Mouse (Mus musculus) brown adipose tissue, adult 24 weeks (tissue): ENCODE results near the gene Atg7. TPM values are rescaled to one million over a fixed set of nuclear protein-coding genes. Genes with fewer than 3 reads are reported as not detected.

Experiments
- H3K27ac ChIP-seq: fragments of 200-500 bp; replicated peaks from 2 replicates; pipeline ENCODE4 v1.5.1; 2012; ENCODE audit warnings: low read depth, mild to moderate bottlenecking, low read length
- H3K4me1 ChIP-seq: fragments of 200-500 bp; 2 replicates; pipeline ENCODE4 v1.6.1; 2012; ENCODE audit warnings: low read length, mixed read lengths; ENCODE audit not compliant: control insufficient read depth, insufficient read depth, insufficient read length
- H3K4me3 ChIP-seq: fragments of 200-500 bp; 2 replicates; pipeline ENCODE4 v1.5.1; 2012; ENCODE audit warnings: low read depth, mild to moderate bottlenecking, low read length, moderate library complexity; ENCODE audit not compliant: insufficient read depth
- polyA plus RNA-seq: library from polyadenylated mRNA; stranded (reverse); fragments of >200 nt; gene quantifications from 2 replicates; pipeline ENCODE4 v1.2.4, GENCODE M21; 2012; ENCODE audit not compliant: missing spikeins, insufficient read depth, insufficient read length

The Atg7 gene
- polyA plus RNA-seq, 1 experiment = 20.5 TPM

DNA sequence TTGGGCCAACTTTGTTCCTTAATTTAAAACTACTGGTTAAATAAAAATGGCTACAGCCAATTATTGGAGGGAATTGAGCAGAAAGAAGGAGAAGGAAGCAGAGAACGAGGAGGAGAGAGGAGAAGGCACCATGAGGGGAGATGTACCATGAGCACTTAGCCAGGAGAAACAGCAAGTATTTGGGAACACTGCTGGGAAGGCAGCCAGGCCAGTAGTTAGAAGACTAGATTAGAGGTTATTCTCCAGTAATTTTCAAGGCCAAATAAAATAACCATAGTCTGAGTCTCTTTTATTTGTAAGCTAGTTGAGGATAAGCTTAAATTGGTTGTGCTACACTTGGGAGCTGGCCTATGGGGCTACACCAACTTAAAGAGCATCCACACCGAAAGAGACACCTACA is 21.8 kb downstream of the Atg7 start:
- Histone ChIP-seq H3K27ac (no peak overlapping the region), H3K4me3 (no peak overlapping the region), H3K4me1 (peaks cover 7% of the 10 kb centered on the region; the same call in 1 of the 2 replicates)

DNA sequence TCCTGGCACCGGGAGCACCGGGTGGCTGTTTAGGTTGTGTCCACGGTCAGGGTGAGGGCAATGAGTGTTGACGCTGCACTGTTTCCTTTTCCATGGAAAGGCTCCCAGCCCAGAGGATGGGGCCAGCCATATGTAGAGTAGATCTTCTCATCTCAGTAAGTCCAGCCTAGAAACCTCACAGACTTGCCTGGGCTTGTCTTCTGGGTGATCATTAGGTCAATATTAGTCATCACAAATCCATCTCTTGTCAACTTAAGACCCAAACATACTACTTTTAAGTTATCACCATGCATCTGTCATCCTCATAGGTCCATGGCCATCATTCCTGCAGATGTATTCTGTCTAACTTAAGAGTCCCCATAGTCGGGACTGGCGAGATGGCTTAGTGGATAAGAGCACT is 24.6 kb downstream of the Atg7 start:
- Histone ChIP-seq H3K4me3 (no peak overlapping the region), H3K4me1 (peaks cover 4% of the 10 kb centered on the region; the same call in 1 of the 2 replicates), H3K27ac (no peak overlapping the region)

DNA sequence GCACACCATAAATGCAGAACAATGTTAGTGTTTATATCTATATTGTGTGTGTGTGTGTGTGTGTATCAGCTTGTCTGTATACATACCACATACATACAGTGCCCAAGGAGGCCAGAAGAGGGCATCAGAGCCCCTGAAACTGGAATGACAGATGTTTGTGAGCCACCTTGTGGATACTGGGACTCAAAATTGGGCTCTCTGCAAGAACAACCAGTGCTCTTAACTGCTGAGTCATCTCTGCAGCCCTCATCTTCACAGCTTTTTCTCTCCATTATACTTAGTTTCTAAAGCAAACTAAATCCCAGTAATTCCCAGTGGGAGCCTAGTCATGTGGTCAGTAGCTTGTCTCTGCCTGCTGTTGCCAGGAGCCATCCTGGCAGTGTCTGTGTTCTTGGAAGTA is 31.9 kb downstream of the Atg7 start:
- Histone ChIP-seq H3K27ac (no peak overlapping the region), H3K4me1 (no peaks in the 10 kb centered on the region), H3K4me3 (no peak overlapping the region)

GRCm38 (mm10) chr6:114676091-114676490 is 33.2 kb downstream of the Atg7 start:
- Histone ChIP-seq H3K4me1 (no peaks in the 10 kb centered on the region), H3K4me3 (no peak overlapping the region), H3K27ac (no peak overlapping the region)

DNA sequence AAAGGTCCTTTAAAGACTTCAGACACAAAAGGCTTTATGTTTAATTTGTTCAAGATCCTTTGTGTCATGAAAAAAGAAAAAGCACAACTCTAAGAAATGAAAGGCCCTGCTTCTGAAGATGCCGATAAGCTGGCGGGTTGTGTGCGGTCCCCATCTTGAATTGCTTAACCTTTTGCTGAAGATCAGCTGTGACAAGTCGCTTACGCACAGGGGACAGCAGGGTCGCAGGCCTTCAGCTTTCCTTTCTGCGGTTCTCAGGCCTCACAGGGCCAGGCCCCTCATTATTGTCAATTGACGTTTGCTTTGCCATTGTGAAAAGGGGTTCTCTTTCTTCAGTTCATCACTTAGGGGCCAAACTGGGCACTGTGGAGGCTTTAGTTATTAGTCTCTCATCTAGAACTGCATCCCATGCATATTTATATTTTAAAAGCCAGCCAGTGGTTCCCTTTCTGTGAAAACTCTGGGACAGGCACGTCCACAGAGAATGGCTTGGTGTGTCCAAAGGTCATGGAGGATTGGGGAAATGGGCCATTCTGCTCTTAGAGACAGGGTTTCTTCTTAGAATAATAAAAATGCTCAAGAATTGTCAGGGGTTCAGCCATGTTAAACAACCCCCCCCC is 39.3 kb downstream of the Atg7 start:
- Histone ChIP-seq H3K27ac (no peak overlapping the region), H3K4me3 (no peak overlapping the region), H3K4me1 (no peaks in the 10 kb centered on the region)

GRCm38 (mm10) chr6:114683741-114684140 is 40.8 kb downstream of the Atg7 start:
- H3K27ac ChIP-seq = no peak overlapping the region
- no peaks in the 10 kb centered on the region for H3K4me1 ChIP-seq
- no peak overlapping the region for H3K4me3 ChIP-seq

- Histone ChIP-seq H3K27ac (no peak overlapping the region), H3K4me3 (no peak overlapping the region), H3K4me1 (no peaks in the 10 kb centered on the region)
These were observed 41.5 kb downstream of the Atg7 start for GRCm38 (mm10) chr6:114684407-114684806.

GRCm38 (mm10) chr6:114685412-114685811 is 42.5 kb downstream of the Atg7 start:
- Histone ChIP-seq H3K4me1 (no peaks in the 10 kb centered on the region), H3K27ac (no peak overlapping the region), H3K4me3 (no peak overlapping the region)

- Histone ChIP-seq H3K4me1 (no peaks in the 10 kb centered on the region), H3K27ac (no peak overlapping the region), H3K4me3 (no peak overlapping the region)
These were observed 44.1 kb downstream of the Atg7 start for GRCm38 (mm10) chr6:114687035-114687434.

- Histone ChIP-seq H3K27ac (no peak overlapping the region), H3K4me1 (no peaks in the 10 kb centered on the region), H3K4me3 (no peak overlapping the region)
These were observed 47.8 kb downstream of the Atg7 start for GRCm38 (mm10) chr6:114690661-114691060.

- H3K4me1 ChIP-seq = no peaks in the 10 kb centered on the region
- H3K27ac ChIP-seq = no peak overlapping the region
- H3K4me3 ChIP-seq = no peak overlapping the region
These were observed 48.6 kb downstream of the Atg7 start for GRCm38 (mm10) chr6:114691530-114691929.

- Histone ChIP-seq H3K27ac (no peak overlapping the region), H3K4me3 (no peak overlapping the region), H3K4me1 (no peaks in the 10 kb centered on the region)
These were observed 49.8 kb downstream of the Atg7 start for GRCm38 (mm10) chr6:114692691-114693090.

DNA sequence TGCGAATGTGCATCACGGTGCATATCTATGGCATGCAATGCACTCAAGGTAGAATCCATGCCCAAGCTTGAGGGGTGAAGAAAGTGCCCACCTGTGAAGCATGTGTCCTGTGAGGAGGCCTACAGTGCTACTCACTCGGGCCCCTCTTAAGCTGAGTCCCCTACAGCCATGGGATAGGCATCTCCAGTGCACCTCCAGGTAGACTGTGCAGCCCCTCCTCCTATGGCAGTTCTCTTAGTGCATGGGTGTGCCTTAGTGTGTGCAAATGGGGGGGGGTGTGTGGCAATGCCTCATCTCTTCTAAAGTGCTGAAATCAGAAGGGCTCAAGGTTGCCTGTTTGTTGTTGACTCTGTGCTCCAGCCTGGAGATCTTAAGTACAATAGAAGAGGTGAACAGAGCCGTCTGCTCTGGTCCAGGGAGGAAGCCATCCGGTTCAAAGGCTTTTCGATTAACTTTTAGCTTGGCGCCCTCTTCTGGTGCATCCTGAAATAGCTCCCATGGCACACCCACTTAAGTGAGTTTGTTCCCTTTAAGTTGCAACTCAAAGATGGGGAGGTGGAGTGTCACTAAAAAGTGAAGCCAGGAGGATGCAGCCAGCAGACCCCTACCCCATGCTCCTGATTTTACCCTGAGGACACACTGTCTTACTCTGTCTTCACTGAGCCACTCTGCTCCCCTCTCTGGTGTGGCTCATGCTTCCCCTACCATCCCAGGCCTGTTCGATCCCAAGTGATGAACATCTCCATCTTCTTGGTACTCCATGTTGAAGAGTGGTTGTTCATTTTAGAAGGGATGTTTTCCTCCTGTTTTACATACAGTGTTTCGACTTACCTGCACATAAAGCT is 55.0 kb downstream of the Atg7 start:
- no peak overlapping the region for H3K4me3 ChIP-seq
- H3K4me1 ChIP-seq = no peaks in the 10 kb centered on the region

DNA sequence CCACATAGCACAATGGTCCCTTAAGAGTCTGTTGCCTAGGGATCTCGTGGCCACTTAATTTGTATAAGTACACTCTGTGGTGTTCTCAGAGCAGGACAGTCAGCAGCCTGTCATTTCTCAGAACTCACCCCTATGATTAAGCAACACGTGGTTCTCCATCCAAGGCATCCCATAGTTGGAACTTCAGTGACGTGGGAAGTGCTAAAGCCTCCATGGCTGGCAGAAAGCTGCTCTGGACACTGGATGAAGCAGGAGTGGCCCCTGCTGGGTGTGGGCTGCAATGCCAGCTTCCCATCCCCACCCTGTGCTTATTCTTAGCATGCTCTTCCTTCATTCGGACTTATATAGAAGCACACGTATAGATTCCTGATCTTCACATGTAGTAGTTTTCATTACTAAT is 55.7 kb downstream of the Atg7 start:
- Histone ChIP-seq H3K4me1 (no peaks in the 10 kb centered on the region), H3K27ac (no peak overlapping the region), H3K4me3 (no peak overlapping the region)

More for the DNA sequence above, 55.0 kb downstream of the Atg7 start:
- H3K27ac ChIP-seq = no peak overlapping the region

DNA sequence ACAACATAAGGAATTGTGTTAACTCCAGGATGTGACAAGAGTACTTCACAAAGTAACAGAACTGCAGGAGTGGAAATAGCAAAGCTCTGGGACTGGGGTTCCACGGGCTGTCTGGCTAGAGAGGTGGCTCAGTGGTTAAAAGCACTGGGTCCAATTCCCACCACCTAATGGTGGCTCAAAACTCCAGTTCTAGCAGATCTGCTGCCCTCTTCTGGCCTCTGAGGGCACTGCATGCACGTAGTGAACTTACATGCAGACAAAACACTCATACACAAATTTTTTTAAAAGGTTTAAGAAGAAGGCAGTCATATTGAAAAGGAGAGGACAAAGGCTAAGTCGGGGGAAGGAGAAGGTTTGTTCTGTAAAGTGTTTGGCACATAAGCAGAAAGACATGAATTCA is 57.8 kb downstream of the Atg7 start:
- Histone ChIP-seq H3K27ac (no peak overlapping the region), H3K4me3 (no peak overlapping the region), H3K4me1 (no peaks in the 10 kb centered on the region)

GRCm38 (mm10) chr6:114707032-114707431 is 64.1 kb downstream of the Atg7 start:
- H3K4me1 ChIP-seq = no peaks in the 10 kb centered on the region
- H3K27ac ChIP-seq = no peak overlapping the region
- H3K4me3 ChIP-seq = no peak overlapping the region
